Mouse (Mus musculus) liver, adult 2 months (tissue): ENCODE measurements around the gene Limd1. TPM values are rescaled to one million over a fixed set of nuclear protein-coding genes. Genes with fewer than 3 reads are reported as not detected.

Experiments used
- DNase-seq: peaks from one replicate; pipeline ENCODE4 v3.0.0-alpha.2; 2011; ENCODE audit warnings: low read depth, low spot score; ENCODE audit errors: extremely low read depth
- H3K27ac ChIP-seq: fragments of 200-500 bp; replicated peaks from 2 replicates; pipeline ENCODE4 v1.5.1; 2012; ENCODE audit warnings: low read depth, mild to moderate bottlenecking, control low read depth, inconsistent platforms, low read length; ENCODE audit not compliant: insufficient read depth
- H3K27me3 ChIP-seq: fragments of 200-500 bp; 2 replicates; pipeline ENCODE4 v1.6.1; 2012; ENCODE audit warnings: mild to moderate bottlenecking, moderate library complexity, low read length, inconsistent platforms; ENCODE audit not compliant: control insufficient read depth, insufficient read depth
- H3K36me3 ChIP-seq: fragments of 200-500 bp; 2 replicates; pipeline ENCODE4 v1.6.1; 2012; ENCODE audit warnings: low read length, inconsistent platforms; ENCODE audit not compliant: control insufficient read depth, insufficient read depth
- H3K4me1 ChIP-seq: fragments of 200-500 bp; 2 replicates; pipeline ENCODE4 v1.6.1; 2011; ENCODE audit warnings: low read length; ENCODE audit not compliant: control insufficient read depth, insufficient read depth
- H3K4me3 ChIP-seq: fragments of 200-500 bp; 2 replicates; pipeline ENCODE4 v1.5.1; 2011; ENCODE audit warnings: low read depth, mild to moderate bottlenecking, control low read depth, low read length, moderate library complexity; ENCODE audit not compliant: insufficient read depth
- H3K79me2 ChIP-seq: fragments of 200-500 bp; 2 replicates; pipeline ENCODE4 v1.6.1; 2012; ENCODE audit warnings: inconsistent platforms, mild to moderate bottlenecking, low read length, moderate library complexity; ENCODE audit not compliant: control insufficient read depth, insufficient read depth
- H3K9ac ChIP-seq: fragments of 200-500 bp; 2 replicates; pipeline ENCODE4 v1.6.1; 2012; ENCODE audit warnings: low read depth, mild to moderate bottlenecking, control low read depth, inconsistent platforms, low read length
- CTCF ChIP-seq: fragments of 200-500 bp; IDR thresholded peaks from 2 replicates; pipeline ENCODE4 v1.5.1; 2011; ENCODE audit warnings: low read depth, low read length, control low read depth
- POLR2A ChIP-seq: fragments of 200-500 bp; IDR thresholded peaks from 2 replicates; pipeline ENCODE4 v1.6.1; 2011; ENCODE audit warnings: low read length, control low read depth; ENCODE audit not compliant: insufficient read depth; ENCODE audit errors: extremely low read depth
- WGBS: fragments of 180-500 bp; shearing (Covaris S2); methylation state at CpG from one replicate; pipeline ENCODE4 v1.1.7; 2018; 5-methylcytosine and 5-hydroxymethylcytosine counted together
- polyA plus RNA-seq: library from polyadenylated mRNA; depleted of rRNA; stranded (reverse); fragments of >200 nt; gene quantifications from 2 replicates; pipeline ENCODE4 v1.2.3, GENCODE M21; 2012
- total RNA-seq: library from RNA; depleted of rRNA; stranded (reverse); fragments of >200 nt; gene quantifications from 2 replicates; pipeline ENCODE4 v1.2.3, GENCODE M21; 2014

Limd1 gene
- total and polyA plus RNA-seq, 2 experiments: 19.7 to 24.6 TPM

DNA sequence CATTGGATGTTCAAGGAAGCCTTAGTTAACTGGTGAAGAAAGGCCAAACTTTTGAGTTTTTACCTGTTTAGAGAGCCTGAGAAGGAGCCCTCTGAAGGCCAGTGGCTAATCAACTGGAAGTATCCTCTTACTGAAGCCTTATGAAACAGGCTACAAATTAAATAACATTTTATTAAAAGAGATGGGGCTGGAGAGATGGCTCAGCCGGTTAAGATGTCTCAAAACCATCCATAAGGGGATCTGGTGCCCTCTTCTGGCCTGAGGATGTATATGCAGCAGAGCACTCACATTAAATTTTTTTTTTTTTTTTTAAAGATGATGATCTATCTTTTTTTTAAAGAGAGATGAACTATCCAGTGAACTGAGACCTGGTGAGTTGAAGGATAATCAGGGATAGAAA lies 46.6 kb downstream of the Limd1 start:
- Histone ChIP-seq H3K27ac (no peak overlapping the region), H3K36me3 (peaks cover 4% of the 10 kb centered on the region; the same call in 1 of the 2 replicates), H3K9ac (no peak overlapping the region), H3K79me2 (no peaks in the 10 kb centered on the region), H3K27me3 (no peaks in the 10 kb centered on the region), H3K4me3 (no peak overlapping the region), H3K4me1 (peaks cover 2% of the 10 kb centered on the region; the same call in 1 of the 2 replicates)
- peak; percentile 46 for DNase-seq
- TF ChIP-seq CTCF (peak; percentile 43), POLR2A (no peak)
- 0% methylated on average over 1 of the region's 1 CpGs for WGBS

DNA sequence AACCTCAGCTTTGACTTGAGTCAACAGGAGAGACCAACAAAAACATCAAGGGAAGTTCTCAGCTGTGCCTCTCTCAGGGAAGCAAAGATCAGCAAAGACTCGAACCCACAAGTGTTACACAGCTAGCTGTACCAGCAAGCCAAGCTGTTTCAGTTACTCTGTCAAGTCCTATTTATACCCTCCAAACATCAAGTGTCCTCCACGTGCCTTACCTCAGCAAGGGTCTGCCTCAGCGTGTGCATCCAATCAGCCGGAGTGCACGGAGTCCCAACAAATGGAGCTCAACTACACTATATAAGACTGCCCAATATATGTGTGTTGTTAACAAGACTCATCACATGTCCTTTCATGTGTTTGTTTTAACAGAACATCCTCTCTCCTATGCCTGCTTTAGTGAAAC lies 48.0 kb downstream of the Limd1 start:
- Histone ChIP-seq H3K4me3 (no peak overlapping the region), H3K79me2 (no peaks in the 10 kb centered on the region), H3K4me1 (peaks cover 5% of the 10 kb centered on the region; the same call in 1 of the 2 replicates), H3K36me3 (no peaks in the 10 kb centered on the region), H3K27me3 (no peaks in the 10 kb centered on the region), H3K27ac (no peak overlapping the region), H3K9ac (no peak overlapping the region)
- no peak for TF ChIP-seq CTCF
- TF ChIP-seq POLR2A: no peak
- WGBS: 95% methylated on average over 5 of the region's 5 CpGs
- no peak for DNase-seq

- Histone ChIP-seq H3K4me3 (peak overlapping the region; percentile 35), H3K27me3 (no peaks in the 10 kb centered on the region), H3K9ac (peak overlapping the region; percentile 49), H3K79me2 (no peaks in the 10 kb centered on the region; the same call in 1 of the 2 replicates), H3K36me3 (no peaks in the 10 kb centered on the region), H3K4me1 (peaks cover 8% of the 10 kb centered on the region), H3K27ac (peak overlapping the region; percentile 73)
- no peak for DNase-seq
- TF ChIP-seq POLR2A: no peak
- no peak for TF ChIP-seq CTCF
- WGBS: 8% methylated on average over 6 of the region's 6 CpGs
These were observed 49.8 kb downstream of the Limd1 start for GRCm38 (mm10) chr9:123528087-123528925.

GRCm38 (mm10) chr9:123528926-123529295 lies 50.4 kb downstream of the Limd1 start:
- Histone ChIP-seq H3K4me3 (peak overlapping the region; percentile 35), H3K79me2 (peaks cover under 1% of the 10 kb centered on the region; the same call in 1 of the 2 replicates), H3K9ac (peak overlapping the region; percentile 49), H3K27me3 (no peaks in the 10 kb centered on the region), H3K36me3 (no peaks in the 10 kb centered on the region), H3K27ac (peak overlapping the region; percentile 73), H3K4me1 (peaks cover 8% of the 10 kb centered on the region)
- under 1% methylated on average over 17 of the region's 17 CpGs for WGBS
- no peak for DNase-seq
- TF ChIP-seq POLR2A (no peak), CTCF (no peak)

DNA sequence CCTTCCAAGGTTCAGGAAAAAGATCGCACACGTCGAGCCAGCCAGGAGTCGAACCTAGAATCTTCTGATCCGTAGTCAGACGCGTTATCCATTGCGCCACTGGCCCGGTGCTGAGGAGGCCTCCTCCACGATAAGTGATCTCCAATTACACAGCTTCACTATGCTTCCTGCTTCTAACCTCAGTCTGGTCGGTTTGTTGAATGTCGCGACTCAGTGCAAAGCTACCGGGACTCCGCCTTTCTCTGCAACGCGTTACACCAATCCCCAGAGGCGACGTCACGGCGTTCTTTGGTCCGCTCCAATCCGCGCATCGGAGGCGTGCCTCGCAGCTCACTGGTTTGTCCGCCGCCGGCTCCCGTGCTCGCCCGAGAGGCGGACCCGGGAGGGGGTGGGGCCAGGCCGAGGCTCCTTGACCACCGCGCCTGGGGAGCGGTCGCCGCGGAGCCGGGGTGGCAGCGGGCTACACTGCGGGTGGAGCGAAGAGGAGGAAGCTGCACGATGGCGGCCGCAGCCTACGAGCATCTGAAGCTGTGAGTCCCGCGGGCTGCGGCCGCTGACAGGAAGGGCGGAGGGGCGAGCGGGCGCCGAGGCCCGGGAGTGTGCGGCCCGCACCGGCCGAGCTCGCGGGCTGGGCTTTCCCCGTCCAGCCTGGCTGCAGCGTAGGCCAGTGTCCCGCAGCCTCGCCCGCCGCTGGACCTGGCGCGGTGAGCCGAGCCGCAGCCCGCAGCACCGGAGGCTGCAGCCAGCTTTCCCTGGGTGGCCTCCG lies 51.1 kb downstream of the Limd1 start, which contains the start of gene Sacm1l:
Gene Sacm1l, plus strand, starts transcription at position 368 of the 766 bp plus-strand sequence.
- WGBS: under 1% methylated on average over 77 of the region's 79 CpGs
- Histone ChIP-seq H3K79me2 (peaks cover 6% of the 10 kb centered on the region; the same call in 1 of the 2 replicates), H3K4me3 (peak within 1 kb of the TSS; percentile 98), H3K9ac (peak within 1 kb of the TSS; percentile 99), H3K4me1 (peaks cover 8% of the 10 kb centered on the region), H3K27ac (peak within 1 kb of the TSS; percentile 84), H3K27me3 (no peaks in the 10 kb centered on the region), H3K36me3 (no peaks in the 10 kb centered on the region)
- peak; percentile 98 for DNase-seq
- TF ChIP-seq POLR2A (peak; percentile 92), CTCF (no peak)
